Mouse (Mus musculus) intestine, embryonic 15.5 days (tissue): ENCODE data around the gene Palmd. TPM values are rescaled to one million over a fixed set of nuclear protein-coding genes. Genes with fewer than 3 reads are reported as not detected.

ENCODE experiments used
- ATAC-seq: fragments of 200-750 bp; cut with Nextera tagmentation; 2 replicates; pipeline ENCODE4 v1.8.0; 2017; ENCODE audit warnings: moderate TSS enrichment, moderate library complexity
- H3K27ac ChIP-seq: fragments of 300-500 bp; sonication (generic); 2 replicates; pipeline ENCODE4 v1.5.1; 2015; ENCODE audit warnings: mild to moderate bottlenecking, inconsistent platforms
- H3K27me3 ChIP-seq: fragments of 300-500 bp; sonication (generic); replicated peaks from 2 replicates; pipeline ENCODE4 v1.6.1; 2015; ENCODE audit warnings: inconsistent platforms
- H3K36me3 ChIP-seq: fragments of 300-500 bp; sonication (generic); 2 replicates; pipeline ENCODE4 v1.6.1; 2015; ENCODE audit warnings: inconsistent platforms
- H3K4me1 ChIP-seq: fragments of 300-500 bp; sonication (generic); replicated peaks from 2 replicates; pipeline ENCODE4 v1.6.1; 2015; ENCODE audit warnings: inconsistent platforms
- H3K4me2 ChIP-seq: fragments of 300-500 bp; sonication (generic); replicated peaks from 2 replicates; pipeline ENCODE4 v1.6.1; 2015; ENCODE audit warnings: mild to moderate bottlenecking, inconsistent platforms
- H3K4me3 ChIP-seq: fragments of 300-500 bp; sonication (generic); replicated peaks from 2 replicates; pipeline ENCODE4 v1.5.1; 2015; ENCODE audit warnings: inconsistent platforms
- H3K9ac ChIP-seq: fragments of 300-500 bp; sonication (generic); 2 replicates; pipeline ENCODE4 v1.6.1; 2015; ENCODE audit warnings: inconsistent platforms
- H3K9me3 ChIP-seq: fragments of 300-500 bp; sonication (generic); 2 replicates; pipeline ENCODE4 v1.6.1; 2016; ENCODE audit warnings: inconsistent platforms
- WGBS: fragments of 180-500 bp; shearing (Covaris S2); methylation state at CpG from one replicate; pipeline ENCODE4 v1.1.7; 2015; 5-methylcytosine and 5-hydroxymethylcytosine counted together
- polyA plus RNA-seq: library from polyadenylated mRNA; unstranded; fragments of >200 nt; fragmentation: Nextera tagmentation; extraction: Ambion mirVana; gene quantifications from 2 replicates; pipeline ENCODE4 v1.2.1, GENCODE M21; 2015

Gene Palmd
- polyA plus RNA-seq, 1 experiment from 2014 or later, result 3.2 TPM

DNA sequence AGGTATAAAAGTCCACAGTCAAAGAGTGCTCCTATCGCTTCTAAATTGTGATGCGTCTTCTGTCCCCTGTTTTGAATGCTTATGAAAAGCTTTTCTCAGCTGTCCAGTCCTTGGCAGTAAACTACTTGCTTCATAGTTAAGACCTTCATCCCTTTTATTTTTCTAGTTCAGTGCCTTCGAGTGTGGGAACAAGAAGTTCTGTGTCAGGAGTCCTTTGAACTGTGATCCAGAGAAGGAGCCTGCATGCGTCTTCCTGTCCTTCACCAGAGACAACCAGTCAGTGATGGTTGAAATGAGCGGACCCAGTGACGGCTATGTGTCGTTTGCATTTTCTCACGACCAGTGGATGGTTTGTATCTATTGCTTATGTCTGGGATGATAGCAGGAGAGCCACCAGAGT lies 83.8 kb downstream of the Palmd start:
- Histone ChIP-seq H3K4me3 (no peak overlapping the region), H3K36me3 (no peaks in the 10 kb centered on the region), H3K27me3 (no peaks in the 10 kb centered on the region), H3K4me2 (no peak overlapping the region), H3K9ac (no peak overlapping the region), H3K27ac (no peak overlapping the region), H3K4me1 (no peaks in the 10 kb centered on the region), H3K9me3 (no peaks in the 10 kb centered on the region)
- ATAC-seq, result no peak
- 92% methylated on average over 8 of the region's 8 CpGs for WGBS

DNA sequence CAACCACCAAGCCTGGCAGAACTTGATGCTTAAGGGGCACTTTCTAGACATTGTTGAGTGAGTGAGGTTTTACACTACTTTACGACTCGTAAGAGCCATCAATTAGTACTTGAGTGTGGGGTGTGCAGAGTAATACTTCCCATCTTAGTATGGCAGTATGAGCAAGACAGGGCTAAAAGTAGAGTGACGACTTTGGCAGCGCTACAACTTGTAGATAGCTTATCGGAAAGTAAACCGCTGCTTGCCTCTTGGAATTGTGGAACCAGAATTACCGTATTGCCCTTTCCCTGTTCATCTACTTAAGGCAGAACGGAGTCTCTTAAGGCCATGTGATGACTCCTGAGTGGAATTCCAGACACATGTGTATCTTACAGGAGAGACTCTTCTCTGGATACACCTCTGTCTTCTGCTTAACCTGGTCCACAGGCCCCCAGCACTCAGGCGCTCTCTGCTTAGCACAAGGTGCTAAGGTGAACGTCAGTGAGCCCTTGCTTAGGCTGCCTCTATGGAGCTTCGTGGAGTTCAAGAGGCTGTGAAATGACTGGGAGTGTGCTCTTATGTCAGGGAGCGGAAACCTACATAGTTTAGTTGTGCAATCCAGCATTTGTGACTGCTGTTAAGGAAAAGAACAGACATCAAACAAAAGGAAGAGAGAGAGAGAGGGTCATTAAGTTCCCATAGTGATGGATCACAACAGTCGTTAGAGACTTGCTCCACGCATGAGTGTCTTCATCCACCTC lies 86.4 kb downstream of the Palmd start:
- no peak overlapping the region for H3K4me2 ChIP-seq
- ATAC-seq, result no peak
- H3K9ac ChIP-seq, result no peak overlapping the region
- 89% methylated on average over 14 of the region's 14 CpGs for WGBS
- no peak overlapping the region for H3K27ac ChIP-seq
- no peaks in the 10 kb centered on the region for H3K4me1 ChIP-seq
- no peaks in the 10 kb centered on the region for H3K27me3 ChIP-seq
- no peak overlapping the region for H3K4me3 ChIP-seq
- H3K36me3 ChIP-seq, result no peaks in the 10 kb centered on the region
- H3K9me3 ChIP-seq, result no peaks in the 10 kb centered on the region

GRCm38 (mm10) chr3:116870372-116870771 lies 98.4 kb downstream of the Palmd start:
- 68% methylated on average over 3 of the region's 3 CpGs for WGBS
- Histone ChIP-seq H3K9me3 (no peaks in the 10 kb centered on the region), H3K4me1 (no peaks in the 10 kb centered on the region), H3K27ac (no peak overlapping the region), H3K27me3 (no peaks in the 10 kb centered on the region), H3K4me3 (no peak overlapping the region), H3K4me2 (no peak overlapping the region), H3K36me3 (no peaks in the 10 kb centered on the region), H3K9ac (no peak overlapping the region)
- no peak for ATAC-seq

Other genes starting within 250 kb of the Palmd start
- 12.1 and 12.2 TPM in 2 replicates for gene Agl, start 160.8 kb downstream of the Palmd start, polyA plus RNA-seq
- 36.6 and 39.0 TPM in 2 replicates for gene Frrs1, start 109.5 kb downstream of the Palmd start, polyA plus RNA-seq
- gene 4930455H04Rik, start 720 bp downstream of the Palmd start, polyA plus RNA-seq, result not detected in 2 replicates